Mouse (Mus musculus): ENCODE data around the gene Gm20388. TPM values are rescaled to one million over a fixed set of nuclear protein-coding genes. Genes with fewer than 3 reads are reported as not detected.
"Not testable (repeated sequence)": the region's sequence is repeated elsewhere in the genome, so short reads cannot be mapped to it uniquely, and the experiment has no call there.

The Gm20388 gene
- polyA plus RNA-seq, 1 experiment = not detected

- H3K27ac ChIP-seq (ENCODE audit: insufficient read depth, low read depth, low read length) = peak within 1 kb of the TSS; percentile 40; the same call in 1 of the 2 replicates
Observed at GRCm38 (mm10) chr8:123514781-123515539, 3604.3 kb downstream of the Gm20388 start, which contains the start of gene Dbndd1. TSS of gene Dbndd1 (minus strand) at chr8:123515463.

DNA sequence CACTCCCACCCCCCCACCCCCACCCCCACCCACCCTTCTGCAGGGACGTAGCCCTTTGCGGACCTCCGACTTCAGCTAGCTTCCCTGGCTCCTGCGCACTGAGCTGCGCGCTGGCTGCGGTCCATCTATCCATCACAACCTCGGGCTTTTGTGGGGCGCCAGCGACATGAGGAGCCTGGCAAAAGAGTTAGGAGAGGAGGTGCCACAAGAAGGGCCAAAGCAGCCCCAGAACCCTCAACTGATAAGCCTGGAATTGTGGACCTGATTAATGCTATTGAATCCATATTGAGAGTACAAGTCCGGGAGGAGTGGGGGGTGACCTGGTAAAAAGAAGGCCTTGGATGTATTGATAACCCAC, 3604.9 kb downstream of the Gm20388 start:
- peak overlapping the region; percentile 41 for H3K4me3 ChIP-seq (ENCODE audit: insufficient read depth, low read depth, low read length)
- H3K27ac ChIP-seq (ENCODE audit: insufficient read depth, low read depth, low read length) = no peak overlapping the region
- 1% methylated on average over 11 of the region's 11 CpGs for WGBS
- no peak for TF ChIP-seq POLR2A (IDR thresholded peaks at IDR 0.05; ENCODE audit: insufficient read depth, low read depth, low read length)
- no peak for TF ChIP-seq CTCF (IDR thresholded peaks at IDR 0.05; ENCODE audit: insufficient read depth, low read depth, low read length)
- H3K4me1 ChIP-seq (ENCODE audit: control insufficient read depth, insufficient read depth, low read length) = peaks cover 32% of the 10 kb centered on the region

More at GRCm38 (mm10) chr8:123514781-123515539, 3604.3 kb downstream of the Gm20388 start, which contains the start of gene Dbndd1:
- Histone ChIP-seq H3K4me1 (ENCODE audit: control insufficient read depth, insufficient read depth, low read length) (peaks cover 32% of the 10 kb centered on the region), H3K4me3 (ENCODE audit: insufficient read depth, low read depth, low read length) (peak within 1 kb of the TSS; percentile 83)
- WGBS = under 1% methylated on average over 59 of the region's 63 CpGs
- TF ChIP-seq CTCF (IDR thresholded peaks at IDR 0.05; ENCODE audit: insufficient read depth, low read depth, low read length) (no peak), POLR2A (IDR thresholded peaks at IDR 0.05; ENCODE audit: insufficient read depth, low read depth, low read length) (no peak)

DNA sequence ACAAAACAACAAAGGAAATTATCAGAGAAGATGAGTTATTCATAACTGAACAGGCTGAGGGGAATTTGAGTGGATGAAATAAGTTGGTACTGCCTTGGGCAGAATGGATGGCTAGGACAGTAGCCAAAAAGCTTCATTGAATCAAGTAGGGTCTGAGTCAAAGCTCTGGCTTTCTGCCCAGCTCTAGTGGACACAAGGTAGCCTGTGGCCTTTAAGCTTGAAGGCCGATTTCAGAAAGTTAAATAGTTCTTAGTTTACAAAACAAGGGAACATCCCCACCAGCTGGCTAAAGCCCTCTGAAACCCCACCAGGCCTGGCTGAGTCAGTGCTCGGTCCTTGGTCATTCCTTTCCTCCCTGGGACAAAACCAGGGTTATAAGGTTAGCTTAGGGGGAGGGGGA, 3606.0 kb downstream of the Gm20388 start:
- WGBS = 49% methylated on average over 2 of the region's 2 CpGs
- no peak for TF ChIP-seq POLR2A (IDR thresholded peaks at IDR 0.05; ENCODE audit: insufficient read depth, low read depth, low read length)
- TF ChIP-seq CTCF (IDR thresholded peaks at IDR 0.05; ENCODE audit: insufficient read depth, low read depth, low read length) = no peak
- Histone ChIP-seq H3K4me1 (ENCODE audit: control insufficient read depth, insufficient read depth, low read length) (peaks cover 32% of the 10 kb centered on the region), H3K4me3 (ENCODE audit: insufficient read depth, low read depth, low read length) (no peak overlapping the region), H3K27ac (ENCODE audit: insufficient read depth, low read depth, low read length) (no peak overlapping the region)

DNA sequence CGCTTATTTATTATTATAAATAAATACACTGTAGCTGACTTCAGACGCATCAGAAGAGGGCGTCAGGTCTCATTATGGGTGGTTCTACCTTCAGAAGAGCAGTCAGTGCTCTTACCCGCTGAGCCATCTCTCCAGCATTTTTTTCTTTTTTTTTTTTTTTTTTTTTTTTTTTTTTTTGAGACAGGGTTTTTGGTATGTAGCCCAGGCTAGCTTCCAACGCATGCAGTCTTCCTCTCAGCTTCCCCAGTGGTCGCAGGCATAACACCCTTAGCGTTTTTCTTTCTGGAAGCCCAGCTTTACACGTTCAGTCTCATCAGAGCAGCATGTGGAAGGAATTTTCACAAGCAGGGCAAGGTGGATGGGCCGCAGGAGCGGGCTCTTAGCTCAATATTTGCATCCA, 3607.5 kb downstream of the Gm20388 start:
- H3K27ac ChIP-seq (ENCODE audit: insufficient read depth, low read depth, low read length) = no peak overlapping the region
- H3K4me3 ChIP-seq (ENCODE audit: insufficient read depth, low read depth, low read length) = 0 out of 2 replicates have a peak overlapping the region, but pooled peaks have one; percentile 1
- WGBS = 23% methylated on average over 10 of the region's 10 CpGs

DNA sequence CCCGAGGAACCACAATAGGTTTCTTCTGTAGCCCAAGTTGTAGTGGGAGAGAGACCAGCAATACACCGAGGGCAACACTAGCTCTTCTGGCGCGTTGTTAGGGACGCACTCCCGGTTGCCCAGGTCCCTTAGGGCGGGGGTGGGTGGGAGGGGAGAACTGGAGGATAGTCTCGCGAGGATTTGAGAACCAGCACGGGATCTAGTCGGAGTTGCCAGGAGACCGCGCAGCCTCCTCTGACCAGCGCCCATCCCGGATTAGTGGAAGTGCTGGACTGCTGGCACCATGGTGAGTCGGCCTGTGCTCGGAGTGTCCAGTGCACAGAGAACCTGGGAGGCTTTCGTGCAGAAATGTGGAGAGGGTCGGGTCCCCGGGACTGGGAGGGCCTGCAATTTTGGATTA, 3608.0 kb downstream of the Gm20388 start, which contains the start of gene Gas8:
Gene Gas8, plus strand, starts transcription at position 168 of the 400 bp plus-strand sequence.
- Histone ChIP-seq H3K4me1 (ENCODE audit: control insufficient read depth, insufficient read depth, low read length) (peaks cover 34% of the 10 kb centered on the region), H3K4me3 (ENCODE audit: insufficient read depth, low read depth, low read length) (peak within 1 kb of the TSS; percentile 89), H3K27ac (ENCODE audit: insufficient read depth, low read depth, low read length) (no peak within 1 kb of the TSS)
- WGBS = 0% methylated on average over 20 of the region's 20 CpGs
- TF ChIP-seq POLR2A (IDR thresholded peaks at IDR 0.05; ENCODE audit: insufficient read depth, low read depth, low read length) (no peak), CTCF (IDR thresholded peaks at IDR 0.05; ENCODE audit: insufficient read depth, low read depth, low read length) (no peak)

More for the DNA sequence above, 3607.5 kb downstream of the Gm20388 start:
- H3K4me1 ChIP-seq (ENCODE audit: control insufficient read depth, insufficient read depth, low read length) = peaks cover 38% of the 10 kb centered on the region
- TF ChIP-seq POLR2A (IDR thresholded peaks at IDR 0.05; ENCODE audit: insufficient read depth, low read depth, low read length) = no peak

GRCm38 (mm10) chr8:123520048-123520447, 3609.4 kb downstream of the Gm20388 start:
- not testable (repeated sequence) for H3K27ac ChIP-seq (ENCODE audit: insufficient read depth, low read depth, low read length); H3K4me3 ChIP-seq (ENCODE audit: insufficient read depth, low read depth, low read length)
- WGBS = 93% methylated on average over 1 of the region's 1 CpGs

DNA sequence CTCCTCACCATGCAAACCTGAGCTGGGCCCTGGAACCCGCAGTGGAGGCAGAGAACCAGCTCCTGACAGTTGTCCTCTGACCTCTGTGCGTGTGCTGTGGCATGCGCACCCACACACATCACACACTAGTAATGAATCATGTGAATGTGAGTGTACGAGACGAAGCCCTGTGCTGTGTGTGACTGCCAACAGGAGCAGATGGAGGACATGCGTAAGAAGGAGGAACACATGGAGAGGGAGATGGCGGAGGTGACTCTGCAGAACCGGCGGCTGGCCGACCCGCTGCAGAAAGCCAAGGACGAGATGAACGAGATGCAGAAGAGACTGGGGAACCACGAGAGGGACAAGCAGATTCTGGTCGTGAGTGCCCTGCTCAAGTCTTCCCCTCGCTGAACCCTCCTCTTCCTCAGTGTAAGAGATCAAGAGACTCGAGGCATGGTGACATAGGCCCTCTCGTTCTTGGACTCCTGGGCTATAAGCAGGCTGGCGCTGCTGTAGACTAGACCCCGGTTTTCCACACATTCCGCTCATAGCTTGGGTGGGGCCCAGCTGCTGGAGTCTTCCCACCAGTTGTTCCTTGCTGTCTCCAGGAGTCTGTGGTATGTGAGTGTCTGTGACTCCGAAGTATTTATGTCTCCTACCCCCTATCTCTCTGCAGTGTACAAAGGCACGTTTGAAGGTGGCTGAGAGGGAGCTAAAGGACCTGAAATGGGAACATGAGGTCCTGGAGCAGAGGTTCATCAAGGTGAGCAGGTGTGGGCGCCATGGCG, 3617.3 kb downstream of the Gm20388 start:
- H3K4me1 ChIP-seq (ENCODE audit: control insufficient read depth, insufficient read depth, low read length) = no peaks in the 10 kb centered on the region
- WGBS = 92% methylated on average over 25 of the region's 25 CpGs
- TF ChIP-seq CTCF (IDR thresholded peaks at IDR 0.05; ENCODE audit: insufficient read depth, low read depth, low read length) = no peak
- TF ChIP-seq POLR2A (IDR thresholded peaks at IDR 0.05; ENCODE audit: insufficient read depth, low read depth, low read length) = no peak
- no peak overlapping the region for H3K27ac ChIP-seq (ENCODE audit: insufficient read depth, low read depth, low read length)
- no peak overlapping the region for H3K4me3 ChIP-seq (ENCODE audit: insufficient read depth, low read depth, low read length)

More at GRCm38 (mm10) chr8:123520048-123520447, 3609.4 kb downstream of the Gm20388 start:
- peaks cover 22% of the 10 kb centered on the region for H3K4me1 ChIP-seq (ENCODE audit: control insufficient read depth, insufficient read depth, low read length)

DNA sequence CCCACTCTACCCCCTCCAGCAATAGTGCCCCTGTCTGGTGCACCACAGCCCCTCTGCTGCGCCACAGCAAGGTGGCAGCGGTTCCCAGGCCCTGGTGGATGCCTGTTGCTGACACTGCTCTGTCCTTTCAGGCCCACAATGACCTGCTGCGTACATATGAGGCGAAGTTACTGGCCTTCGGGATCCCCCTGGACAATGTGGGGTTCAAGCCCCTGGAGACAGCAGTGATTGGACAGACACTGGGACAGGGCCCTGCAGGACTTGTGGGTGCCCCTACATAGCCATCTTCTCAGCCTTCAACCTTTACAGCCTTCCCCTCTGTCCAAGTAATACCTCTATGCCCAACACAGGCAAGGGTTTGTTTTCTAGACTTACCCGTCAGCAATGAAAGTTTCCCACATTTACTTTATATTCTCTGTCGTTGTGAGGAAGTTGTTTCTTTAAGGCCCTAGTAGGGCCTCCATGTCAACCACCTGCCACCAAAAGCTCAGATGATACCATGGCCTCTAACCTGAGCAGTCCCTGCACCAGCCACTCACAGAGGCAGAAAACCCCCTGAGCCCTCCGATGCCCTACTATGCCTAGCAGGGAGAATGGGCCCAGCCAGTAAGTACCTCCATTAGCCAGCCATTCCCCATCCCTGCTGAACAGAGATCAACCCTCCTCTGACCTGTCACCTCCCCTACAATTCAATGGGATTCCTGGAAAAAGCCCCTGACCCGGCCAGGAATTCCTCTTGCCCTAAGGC, 3625.8 kb downstream of the Gm20388 start:
- no peaks in the 10 kb centered on the region for H3K4me1 ChIP-seq (ENCODE audit: control insufficient read depth, insufficient read depth, low read length)
- H3K27ac ChIP-seq (ENCODE audit: insufficient read depth, low read depth, low read length) = no peak overlapping the region
- H3K4me3 ChIP-seq (ENCODE audit: insufficient read depth, low read depth, low read length) = no peak overlapping the region
- TF ChIP-seq CTCF (IDR thresholded peaks at IDR 0.05; ENCODE audit: insufficient read depth, low read depth, low read length) = no peak
- 91% methylated on average over 9 of the region's 9 CpGs for WGBS

Data from olfactory bulb, adult 2 months (tissue).